Mouse (Mus musculus) embryonic facial prominence, embryonic 11.5 days (tissue): ENCODE measurements at regions not wholly inside any gene's neighbourhood (a gene's known extent, or its start where the extent isn't known, plus 50 kb on each side); places are given as distances from the start of the nearest gene placed in this dataset.

Experiments used
- ATAC-seq: fragments of 200-750 bp; cut with Nextera tagmentation; replicated peaks from 2 replicates; pipeline ENCODE4 v1.8.0; 2017; ENCODE audit warnings: low read depth; ENCODE audit not compliant: insufficient number of reproducible peaks, low FRiP score, low TSS enrichment
- DNase-seq: peaks from one replicate; pipeline ENCODE4 v3.0.0-alpha.2; 2015; ENCODE audit warnings: low spot score
- H3K27ac ChIP-seq: fragments of 300-500 bp; sonication (generic); replicated peaks from 2 replicates; pipeline ENCODE4 v1.5.1; 2014; ENCODE audit warnings: mild to moderate bottlenecking, low read depth, low read length, control low read depth
- H3K27me3 ChIP-seq: fragments of 300-500 bp; sonication (generic); 2 replicates; pipeline ENCODE4 v1.6.1; 2014; ENCODE audit warnings: mild to moderate bottlenecking, low read length, moderate library complexity, mixed read lengths; ENCODE audit not compliant: control insufficient read depth, insufficient read depth
- H3K36me3 ChIP-seq: fragments of 300-500 bp; sonication (generic); replicated peaks from 2 replicates; pipeline ENCODE4 v1.6.1; 2014; ENCODE audit warnings: low read depth, mild to moderate bottlenecking, low read length, moderate library complexity, mixed read lengths; ENCODE audit not compliant: control insufficient read depth, insufficient read depth
- H3K4me1 ChIP-seq: fragments of 300-500 bp; sonication (generic); 2 replicates; pipeline ENCODE4 v1.6.1; 2014; ENCODE audit warnings: low read length, mixed read lengths; ENCODE audit not compliant: control insufficient read depth, insufficient read depth
- H3K4me2 ChIP-seq: fragments of 300-500 bp; sonication (generic); 2 replicates; pipeline ENCODE4 v1.6.1; 2014; ENCODE audit warnings: low read depth, mild to moderate bottlenecking, control low read depth, low read length, moderate library complexity
- H3K4me3 ChIP-seq: fragments of 300-500 bp; sonication (generic); 2 replicates; pipeline ENCODE4 v1.5.1; 2014; ENCODE audit warnings: low read depth, low read length, control low read depth
- H3K9ac ChIP-seq: fragments of 300-500 bp; sonication (generic); replicated peaks from 2 replicates; pipeline ENCODE4 v1.6.1; 2014; ENCODE audit warnings: mild to moderate bottlenecking, control low read depth, low read length
- H3K9me3 ChIP-seq: fragments of 300-500 bp; sonication (generic); replicated peaks from 2 replicates; pipeline ENCODE4 v1.6.1; 2016; ENCODE audit warnings: mild to moderate bottlenecking, low read length, inconsistent platforms, mixed read lengths; ENCODE audit not compliant: control insufficient read depth
- WGBS: fragments of 180-500 bp; shearing (Covaris S2); extraction: QIAGEN DNeasy Blood & Tissue Kit; methylation state at CpG from one replicate; pipeline ENCODE4 v1.1.7; 2014; 5-methylcytosine and 5-hydroxymethylcytosine counted together

GRCm38 (mm10) chr5:41266731-41267130 is 441.2 kb downstream of the Rab28 start:
- Histone ChIP-seq H3K9me3 (no peaks in the 10 kb centered on the region), H3K27me3 (no peaks in the 10 kb centered on the region), H3K4me2 (no peak overlapping the region), H3K9ac (no peak overlapping the region), H3K4me3 (no peak overlapping the region), H3K27ac (no peak overlapping the region), H3K4me1 (no peaks in the 10 kb centered on the region), H3K36me3 (no peaks in the 10 kb centered on the region)
- no peak for ATAC-seq
- DNase-seq, result no peak

GRCm38 (mm10) chr5:41266317-41266716 is 441.6 kb downstream of the Rab28 start:
- WGBS, result 45% methylated on average over 2 of the region's 2 CpGs
- no peak overlapping the region for H3K4me3 ChIP-seq

GRCm38 (mm10) chr5:41261654-41262237 is 446.2 kb downstream of the Rab28 start:
- Histone ChIP-seq H3K27ac (no peak overlapping the region), H3K9ac (no peak overlapping the region), H3K36me3 (no peaks in the 10 kb centered on the region), H3K4me1 (no peaks in the 10 kb centered on the region), H3K9me3 (no peaks in the 10 kb centered on the region), H3K4me2 (no peak overlapping the region), H3K27me3 (no peaks in the 10 kb centered on the region), H3K4me3 (no peak overlapping the region)
- no peak for ATAC-seq
- no peak for DNase-seq
- 72% methylated on average over 5 of the region's 5 CpGs for WGBS

More at GRCm38 (mm10) chr5:41266317-41266716, 441.6 kb downstream of the Rab28 start:
- no peak for ATAC-seq
- Histone ChIP-seq H3K27me3 (no peaks in the 10 kb centered on the region), H3K4me1 (no peaks in the 10 kb centered on the region), H3K36me3 (no peaks in the 10 kb centered on the region), H3K27ac (no peak overlapping the region), H3K4me2 (no peak overlapping the region), H3K9ac (no peak overlapping the region), H3K9me3 (no peaks in the 10 kb centered on the region)
- no peak for DNase-seq
